Mouse (Mus musculus): Measurements from ENCODE around the gene Wdr66.

GRCm38 (mm10) chr5:123277342-123277701 is 25.4 kb downstream of the Wdr66 start:
- TF ChIP-seq CTCF (IDR thresholded peaks at IDR 0.05; ENCODE audit: control insufficient read depth, insufficient read depth, low read length), result no peak
- no peak for TF ChIP-seq POLR2A (IDR thresholded peaks at IDR 0.05; ENCODE audit: borderline replicate concordance, control insufficient read depth, low read depth, low read length)

Data from bone marrow, adult 2 months (tissue).